Mouse (Mus musculus) layer of hippocampus, adult 9-10 months (tissue): ENCODE measurements around the gene C1qtnf3.
"Not testable (repeated sequence)": the region's sequence is repeated elsewhere in the genome, so short reads cannot be mapped to it uniquely, and the experiment has no call there.

ENCODE experiments used
- DNase-seq: peaks from one replicate; pipeline ENCODE4 v3.0.0; 2022; ENCODE audit warnings: low spot score

Gene C1qtnf3

DNA sequence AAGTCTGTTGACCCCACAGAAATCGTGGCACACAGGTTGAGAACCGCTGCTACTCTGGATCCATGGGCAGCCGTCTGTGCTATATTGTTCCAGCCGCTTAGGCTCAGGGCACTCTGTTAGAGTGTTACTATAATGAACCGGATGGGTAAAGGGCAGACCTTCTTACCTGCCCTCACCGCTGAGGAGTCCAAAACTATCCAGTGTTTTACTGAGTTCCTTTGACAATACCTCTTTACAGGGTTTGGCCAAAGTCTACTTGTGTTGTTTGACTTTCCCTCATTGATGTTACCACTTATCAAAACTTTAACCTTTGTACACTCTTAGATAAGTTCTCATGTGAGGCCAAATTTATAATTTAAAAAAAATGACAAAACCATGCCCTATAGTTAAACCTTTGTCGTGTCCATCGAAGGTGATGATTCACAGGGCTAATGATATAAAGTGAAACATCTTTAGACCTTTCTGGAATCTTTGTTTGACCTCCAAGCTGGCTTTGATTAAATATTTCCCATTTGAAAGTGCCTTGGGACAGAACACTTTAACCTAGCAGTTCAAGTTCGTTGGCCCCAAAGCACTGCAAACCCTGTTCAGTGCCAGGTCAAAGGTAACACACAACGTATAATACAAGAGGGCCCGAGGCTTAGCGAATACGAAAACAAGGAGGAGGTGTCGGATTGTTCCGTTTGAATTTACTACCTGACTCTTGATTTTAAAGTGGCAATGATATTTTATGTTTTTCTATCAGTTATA, 7.3 kb downstream of the C1qtnf3 start:
- DNase-seq: no peak

DNA sequence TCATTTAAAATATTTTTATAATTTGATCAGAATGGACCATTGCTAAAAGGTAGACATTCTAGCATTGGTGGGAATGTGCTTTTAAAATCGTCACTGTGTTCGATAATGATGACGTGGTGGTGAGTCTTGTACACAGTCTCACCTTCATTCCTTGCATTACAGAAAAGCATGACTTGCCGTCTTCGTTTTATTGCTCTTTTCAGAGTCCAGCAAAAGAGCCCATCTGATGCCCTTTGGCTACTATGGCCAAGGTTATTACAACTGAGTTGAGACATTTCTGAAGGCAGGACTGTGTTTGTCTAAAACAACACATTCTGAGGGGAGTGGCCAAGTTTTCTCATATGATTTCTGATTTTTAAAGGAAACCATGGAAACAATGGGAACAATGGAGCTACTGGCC, 8.1 kb downstream of the C1qtnf3 start:
- DNase-seq: no peak

DNA sequence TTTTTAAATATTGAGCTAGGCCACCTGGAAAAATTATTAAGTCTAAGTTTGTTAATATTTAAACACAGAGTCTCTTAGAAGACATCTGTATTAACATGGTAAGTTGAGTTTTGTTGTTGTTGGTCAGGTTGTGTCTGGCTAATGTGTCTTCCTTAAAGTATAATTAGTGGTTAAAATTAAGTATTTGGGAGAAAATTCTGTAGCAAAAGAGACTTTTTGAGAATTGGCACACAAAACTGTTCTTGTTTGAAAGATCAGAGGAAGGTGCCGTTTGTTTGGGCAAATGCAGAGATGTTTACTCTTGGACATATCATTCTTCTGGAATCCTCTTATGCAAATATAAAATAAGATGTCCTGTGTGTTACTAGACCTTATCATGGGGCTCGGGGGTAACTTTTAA, 10.5 kb downstream of the C1qtnf3 start:
- DNase-seq: no peak

DNA sequence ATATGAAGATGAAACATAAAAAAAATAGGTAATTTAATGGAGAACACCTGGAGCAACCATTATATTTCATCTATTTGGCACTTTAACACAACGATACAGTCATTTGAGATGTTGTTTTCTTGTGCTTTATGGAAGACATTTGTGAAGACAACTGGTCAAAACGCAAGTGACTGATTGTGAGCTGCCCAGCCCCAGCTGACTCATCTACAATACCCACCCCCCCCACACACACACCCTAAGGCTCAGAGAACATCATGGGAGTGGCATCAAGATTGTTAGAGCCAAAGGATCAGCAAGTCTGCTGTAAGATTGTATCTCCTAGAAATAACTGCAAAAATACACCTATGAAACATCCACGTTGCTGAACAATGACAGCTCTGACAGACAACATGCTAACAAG, 17.3 kb downstream of the C1qtnf3 start:
- no peak for DNase-seq

DNA sequence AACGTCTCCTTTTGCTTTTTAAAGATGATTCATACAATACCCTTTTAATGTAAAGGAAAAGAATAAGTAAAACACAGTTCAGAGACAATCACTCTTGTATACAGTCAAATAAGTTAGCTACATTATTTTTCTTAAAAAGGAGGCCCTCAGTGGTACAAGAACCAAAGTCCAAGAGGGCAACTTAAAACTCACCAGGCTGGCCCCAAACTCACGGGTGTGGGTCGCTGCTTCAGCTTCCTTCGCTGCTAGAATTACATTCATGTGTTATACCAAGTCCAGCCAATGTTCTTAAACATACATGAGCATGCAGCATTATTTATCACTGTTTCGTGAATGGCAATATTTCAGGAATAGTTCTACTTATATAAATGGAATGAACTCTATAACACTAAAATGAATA, 18.6 kb downstream of the C1qtnf3 start:
- DNase-seq: no peak

DNA sequence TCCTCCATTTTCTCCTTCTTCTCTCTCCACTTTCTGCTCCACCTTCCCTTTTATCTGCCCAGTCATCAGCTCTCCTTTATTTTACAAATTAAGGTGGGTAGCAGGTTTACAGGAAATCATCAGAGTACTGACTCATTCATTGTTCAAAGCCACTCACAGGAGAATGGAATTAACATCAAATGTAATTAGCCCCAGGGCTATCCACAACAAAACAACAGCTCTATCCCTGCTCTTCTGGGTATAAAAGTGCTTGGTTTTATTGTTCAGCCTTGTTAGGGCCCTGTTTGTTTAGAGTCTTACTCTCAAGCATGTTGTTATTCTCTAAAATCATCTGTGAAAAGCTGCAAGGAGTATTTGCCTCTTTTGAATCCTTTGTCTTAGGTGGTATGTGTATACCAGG, 25.0 kb downstream of the C1qtnf3 start:
- no peak for DNase-seq

DNA sequence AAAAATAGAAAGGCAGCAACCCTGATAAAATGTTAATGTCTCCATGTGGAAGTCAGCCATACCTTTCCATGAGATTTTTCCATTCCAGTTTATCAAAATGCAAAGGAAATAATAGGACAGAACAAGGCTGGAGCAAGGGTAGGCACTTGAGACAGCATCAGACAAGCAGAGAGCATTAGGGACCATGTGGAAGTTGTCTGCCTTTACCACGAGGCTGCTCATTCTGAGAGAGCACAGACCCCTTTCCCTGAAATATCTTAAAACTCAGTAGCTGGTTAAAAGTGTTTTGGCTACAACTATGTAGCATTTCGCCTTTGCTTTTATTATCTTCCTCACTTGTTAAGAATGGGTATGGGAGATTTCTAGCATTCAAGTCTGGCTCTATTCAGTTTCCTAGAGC, 28.6 kb downstream of the C1qtnf3 start:
- DNase-seq: no peak

DNA sequence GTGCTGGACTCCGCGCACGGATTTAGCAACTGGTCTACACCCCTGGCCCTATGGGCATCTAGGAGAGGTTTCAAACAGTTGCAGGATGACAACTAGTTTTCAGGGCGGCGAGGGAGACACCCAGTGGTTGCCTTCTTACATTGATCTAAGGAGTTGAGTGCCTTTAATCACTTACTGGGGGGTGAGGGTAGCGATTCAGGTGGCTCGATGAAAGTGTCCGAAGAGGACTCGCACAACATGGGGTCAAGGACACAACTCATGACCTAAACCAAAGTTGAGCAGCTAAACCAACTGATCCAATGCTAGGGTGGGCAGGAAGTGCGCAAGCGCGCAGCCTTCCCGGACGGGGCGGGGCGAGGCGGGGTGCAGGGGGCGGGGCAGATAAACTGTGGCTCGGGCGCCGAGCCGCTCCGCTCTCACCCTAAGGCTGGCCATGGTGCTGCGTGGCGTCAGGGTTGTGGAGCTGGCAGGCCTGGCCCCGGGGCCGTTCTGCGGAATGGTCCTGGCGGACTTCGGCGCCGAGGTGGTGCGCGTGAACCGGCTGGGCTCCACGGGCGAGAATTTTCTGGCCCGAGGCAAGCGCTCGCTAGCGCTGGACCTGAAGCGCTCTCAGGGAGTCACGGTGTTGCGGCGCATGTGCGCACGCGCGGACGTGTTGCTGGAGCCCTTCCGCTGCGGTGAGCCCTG, 29.4 kb downstream of the C1qtnf3 start, which contains the start of gene Amacr:
TSS of gene Amacr (plus strand) at position 380 of the 687 bp plus-strand sequence.
- DNase-seq: peak; percentile 63

DNA sequence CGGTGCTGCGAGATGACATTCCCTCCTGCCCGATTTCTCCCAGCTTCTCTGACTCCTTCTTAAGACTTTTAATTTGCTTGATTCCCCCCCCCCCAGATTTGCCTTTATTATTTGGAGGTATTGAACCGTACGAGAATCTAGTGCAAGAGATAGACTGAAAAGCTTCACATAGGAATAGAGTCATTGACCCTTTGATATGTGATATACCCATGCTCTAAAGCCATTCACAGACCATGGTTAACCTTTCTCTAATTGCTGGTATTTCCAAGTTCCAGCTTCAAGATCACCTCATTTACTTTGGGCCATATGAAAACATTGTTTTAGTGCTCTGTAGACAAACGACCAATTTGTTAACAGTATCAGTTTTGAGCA, 29.9 kb downstream of the C1qtnf3 start:
- peak; percentile 3 for DNase-seq

DNA sequence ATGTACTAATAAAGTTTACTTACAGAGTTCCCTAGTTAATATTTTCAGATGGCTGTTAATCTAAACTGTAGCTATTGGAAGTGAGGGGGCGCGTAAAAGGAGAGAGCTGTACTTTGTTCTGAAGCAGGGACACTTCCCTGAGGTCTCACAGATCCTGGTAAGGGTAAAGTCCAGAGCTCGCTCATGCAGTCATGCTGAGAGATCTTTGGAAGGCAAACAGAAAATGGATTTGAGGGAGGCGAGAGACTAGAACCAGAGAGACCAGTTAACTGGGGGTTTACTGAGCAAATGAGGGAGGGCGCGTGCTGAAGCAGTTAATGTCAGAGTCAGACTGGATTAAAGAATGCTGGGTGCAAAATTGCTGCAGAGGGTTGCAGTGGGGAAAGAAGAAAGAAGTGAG, 33.6 kb downstream of the C1qtnf3 start:
- no peak for DNase-seq

DNA sequence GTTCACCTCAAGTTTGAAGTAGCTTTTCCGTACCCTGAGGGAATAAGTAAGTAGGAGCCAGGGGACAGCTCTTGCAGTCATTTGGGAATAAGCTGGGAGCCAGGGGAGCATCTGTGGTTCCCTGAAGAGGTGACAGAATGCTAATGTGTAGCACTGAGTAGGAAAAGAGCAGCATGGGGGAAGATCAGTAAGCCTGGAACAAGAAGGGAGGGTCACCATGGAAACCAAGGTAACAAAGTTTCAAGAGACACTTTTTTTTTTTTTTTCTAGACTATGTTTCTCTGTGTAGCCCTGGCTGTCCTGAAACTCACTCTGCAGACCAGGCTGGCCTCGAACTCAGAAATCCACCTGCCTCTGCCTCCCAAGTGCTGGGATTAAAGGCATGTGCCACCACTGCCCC, 34.3 kb downstream of the C1qtnf3 start:
- DNase-seq: not testable (repeated sequence)

DNA sequence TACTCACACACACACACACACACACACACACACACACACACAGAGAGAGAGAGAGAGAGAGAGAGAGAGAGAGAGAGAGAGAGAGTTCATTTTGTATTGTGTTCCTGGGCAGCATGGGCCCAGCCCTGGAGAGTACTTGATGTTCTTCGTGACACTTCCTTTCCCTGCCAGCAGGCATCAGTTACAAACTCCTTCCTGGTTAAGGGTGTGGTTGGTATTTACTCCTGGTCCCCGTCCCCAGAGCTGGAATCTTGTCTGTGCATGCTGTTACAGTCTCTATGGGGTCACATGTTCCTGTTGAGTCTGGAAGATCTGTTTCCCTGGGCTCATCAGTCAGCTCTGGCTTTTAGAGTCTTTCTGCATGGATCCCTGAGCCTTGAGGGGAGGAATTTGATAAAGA, 38.3 kb downstream of the C1qtnf3 start:
- DNase-seq: no peak

DNA sequence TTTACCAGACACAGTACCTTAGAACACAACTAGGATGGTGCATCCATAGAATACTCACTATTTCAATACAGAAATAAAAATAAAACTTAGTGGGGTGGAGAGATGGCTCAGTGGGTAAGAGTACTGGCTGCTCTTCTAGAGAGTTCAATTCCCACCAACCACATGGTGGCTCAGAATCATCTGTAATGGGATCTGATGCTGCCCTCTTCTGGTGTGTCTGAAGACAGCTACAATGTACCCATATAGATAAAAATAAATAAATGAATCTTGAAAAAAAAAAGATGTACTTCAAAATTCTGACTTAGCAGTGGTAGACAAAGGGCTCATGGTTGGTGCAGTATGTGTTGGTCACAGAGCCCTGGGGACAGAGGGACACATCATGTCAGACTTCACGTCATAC, 39.4 kb downstream of the C1qtnf3 start:
- DNase-seq: no peak

DNA sequence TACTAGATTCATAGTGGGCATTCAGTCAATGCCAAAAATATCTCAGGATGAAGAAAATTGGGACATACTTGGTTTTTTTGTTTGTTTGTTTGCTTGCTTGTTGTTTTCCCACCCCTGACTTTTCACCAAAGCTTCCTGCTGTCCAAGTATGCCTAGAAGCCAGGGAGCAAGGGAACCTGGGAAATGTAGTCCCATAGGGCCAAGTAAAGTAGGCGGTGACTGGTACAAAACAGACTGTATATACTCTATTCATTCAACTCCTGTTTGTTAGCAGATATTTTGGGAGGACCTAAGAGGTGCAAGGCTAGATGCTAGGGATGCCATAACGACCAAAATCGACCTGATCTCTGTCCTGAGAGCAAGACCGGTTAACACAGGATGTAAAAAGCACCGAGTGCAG, 47.7 kb downstream of the C1qtnf3 start:
- no peak for DNase-seq

DNA sequence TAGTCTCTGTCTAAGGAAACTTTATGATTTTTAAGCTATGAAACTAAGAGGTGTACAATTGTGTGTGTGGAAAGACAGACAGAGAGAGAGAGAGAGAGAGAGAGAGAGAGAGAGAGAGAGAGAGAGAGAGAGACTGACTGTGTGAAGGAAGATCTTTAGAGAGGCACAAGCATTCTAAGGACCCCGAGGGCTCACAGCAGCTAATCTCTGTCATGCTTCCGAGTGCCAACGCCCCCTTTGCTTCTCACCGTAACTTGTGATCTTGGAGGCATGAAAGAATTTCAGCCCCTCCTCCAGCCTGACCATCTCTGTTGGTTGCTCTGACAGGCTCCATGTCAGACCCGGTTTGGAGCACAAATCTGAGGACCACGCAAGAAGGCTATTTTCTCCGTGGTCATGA, 48.3 kb downstream of the C1qtnf3 start, which contains the start of gene Slc45a2:
TSS of gene Slc45a2 (plus strand) at position 301 of the 400 bp plus-strand sequence.
- no peak for DNase-seq

DNA sequence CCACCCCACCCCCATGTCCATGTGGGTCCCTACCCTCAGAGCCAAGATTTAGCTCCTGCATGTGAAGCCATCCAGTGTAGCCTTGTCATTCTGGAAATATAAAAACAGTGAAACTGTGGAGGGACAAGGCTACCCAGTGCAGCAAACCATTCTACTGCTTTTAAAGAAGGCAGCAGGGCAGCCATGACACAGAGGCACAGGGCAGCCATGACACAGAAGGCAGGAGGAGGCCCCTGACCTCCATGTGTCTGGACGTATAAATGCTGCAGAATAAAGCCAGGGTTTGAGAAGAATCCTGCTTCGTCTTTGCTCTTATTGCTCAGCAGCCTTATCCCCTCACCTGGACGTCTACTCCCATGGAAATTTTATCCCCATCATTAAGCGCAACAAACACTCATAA, 51.7 kb downstream of the C1qtnf3 start:
- no peak for DNase-seq

DNA sequence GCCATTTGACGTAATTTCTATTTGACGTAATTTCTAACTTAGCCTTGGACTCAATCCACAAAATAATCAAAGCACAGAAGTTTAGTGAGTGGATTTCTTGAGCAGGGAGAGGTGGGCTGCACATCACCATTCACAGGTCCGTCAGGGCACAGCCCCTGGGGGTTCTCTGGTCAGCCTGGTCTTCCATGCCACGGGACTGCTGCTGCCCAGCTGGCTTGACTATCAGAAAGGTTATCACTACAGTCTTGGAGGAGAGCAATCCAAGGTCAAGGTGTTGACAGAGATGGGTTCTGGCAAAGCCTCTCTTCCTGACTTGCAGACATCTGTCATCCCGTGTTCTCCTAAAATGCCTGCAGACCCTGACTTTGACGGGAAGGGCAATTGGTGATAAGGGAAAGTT, 52.5 kb downstream of the C1qtnf3 start:
- no peak for DNase-seq

DNA sequence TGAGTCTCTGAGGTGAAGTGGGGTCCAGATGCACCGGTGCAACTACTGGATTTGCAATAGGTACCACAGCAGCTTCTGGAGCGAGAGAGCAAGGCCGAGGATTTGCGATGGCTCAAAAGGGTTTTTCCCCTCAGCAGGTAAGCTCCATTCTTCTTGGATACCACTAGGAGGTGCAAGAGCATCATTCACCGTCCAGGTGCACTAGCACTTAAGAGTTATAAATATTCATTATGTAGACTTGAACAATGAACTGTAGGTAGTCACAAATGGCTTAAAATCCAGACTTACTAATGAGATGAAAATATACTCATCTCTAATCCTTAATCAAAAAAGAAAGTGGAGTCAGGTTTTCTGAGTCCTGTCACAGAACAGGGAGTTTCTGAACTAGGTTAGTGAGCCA, 56.6 kb downstream of the C1qtnf3 start:
- no peak for DNase-seq

DNA sequence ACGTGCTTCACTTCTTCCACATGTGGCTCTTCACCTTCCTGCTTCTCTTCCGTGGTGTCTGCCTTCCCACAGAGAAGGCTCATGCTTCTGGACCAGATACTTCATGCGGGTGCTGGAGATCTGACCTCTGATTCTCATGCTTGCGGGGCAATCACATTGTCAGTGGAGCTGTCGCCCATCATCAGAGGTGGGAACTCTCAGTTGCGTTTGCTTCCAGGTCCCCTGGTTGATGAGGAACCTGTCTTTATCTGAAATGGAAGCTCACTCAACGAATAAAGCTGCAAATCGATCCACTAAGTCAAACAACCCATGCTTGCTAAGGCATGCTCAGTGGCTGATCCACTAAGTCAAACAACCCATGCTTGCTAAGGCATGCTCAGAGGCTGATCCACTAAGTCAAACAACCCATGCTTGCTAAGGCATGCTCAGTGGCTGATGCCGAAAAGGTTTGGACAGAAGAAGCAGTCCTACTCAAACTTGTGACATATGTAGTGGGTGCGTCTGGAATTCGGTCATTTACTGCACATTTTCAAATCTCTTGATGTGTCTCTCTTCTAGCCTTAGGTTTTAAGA, 58.9 kb downstream of the C1qtnf3 start:
- no peak for DNase-seq

DNA sequence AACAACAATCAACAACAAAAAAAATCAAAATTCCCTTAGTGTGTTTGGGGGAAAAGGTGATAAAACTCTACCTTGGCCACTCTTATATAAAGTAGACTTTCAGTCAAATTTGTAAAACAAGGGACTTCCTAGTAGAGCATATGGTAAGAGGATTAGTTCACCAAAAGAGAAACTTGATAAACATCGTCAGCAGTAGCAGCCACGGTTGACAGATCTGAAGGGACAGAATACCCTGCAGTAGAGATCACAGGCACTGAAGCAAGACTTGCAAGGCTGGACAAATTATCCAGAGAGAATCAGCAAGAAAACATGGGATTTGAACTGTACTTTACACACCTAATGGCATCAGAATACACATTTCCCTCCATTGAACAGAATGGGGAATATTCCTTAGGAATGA, 62.8 kb downstream of the C1qtnf3 start:
- no peak for DNase-seq

DNA sequence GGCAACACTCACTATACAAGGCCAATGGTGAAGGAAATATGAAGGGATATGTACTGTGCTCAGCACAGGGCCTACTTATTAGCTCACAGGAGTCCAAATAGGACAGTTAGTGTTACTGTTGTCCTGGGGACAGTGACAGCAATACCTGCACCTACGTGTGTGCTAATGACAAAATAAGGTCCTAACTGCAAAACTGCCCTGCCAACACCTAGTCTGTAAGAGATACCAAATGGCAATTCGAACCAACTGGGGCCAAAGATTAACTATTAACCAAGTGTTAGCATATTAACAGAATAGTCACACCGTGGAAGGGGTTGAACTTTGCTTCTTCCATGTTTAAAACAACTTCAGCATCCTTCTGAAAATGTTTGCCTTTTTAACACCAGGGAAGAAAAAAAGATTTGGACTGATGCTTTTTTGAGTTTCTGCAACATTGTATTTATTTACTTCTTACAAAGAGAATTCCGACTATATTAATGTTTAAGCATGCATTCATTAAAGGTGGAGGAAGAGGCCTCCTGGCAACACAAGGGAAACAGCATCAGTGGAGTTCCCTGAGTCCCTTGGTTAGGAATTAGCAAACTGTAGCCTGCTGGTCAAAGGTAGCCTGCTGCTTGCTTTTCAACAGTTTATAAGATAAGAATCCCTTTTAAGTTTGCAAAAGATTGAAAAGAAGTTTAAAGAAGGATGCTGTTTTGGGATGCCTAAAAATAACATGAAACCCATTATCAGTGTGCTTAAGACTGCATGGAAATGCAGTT, 74.8 kb downstream of the C1qtnf3 start:
- no peak for DNase-seq
